Mouse (Mus musculus) heart, postnatal 0 days (tissue): ENCODE data around the gene Atxn2. TPM values are rescaled to one million over a fixed set of nuclear protein-coding genes. Genes with fewer than 3 reads are reported as not detected.

Source experiments
- ATAC-seq: fragments of 200-750 bp; cut with Nextera tagmentation; 2 replicates; pipeline ENCODE4 v1.8.0; 2017; ENCODE audit warnings: low read depth, moderate number of reproducible peaks, moderate library complexity; ENCODE audit not compliant: insufficient read depth
- DNase-seq: peaks from one replicate; pipeline ENCODE4 v3.0.0-alpha.2; 2016; ENCODE audit warnings: low spot score
- H3K27ac ChIP-seq: fragments of 300-500 bp; sonication (generic); 2 replicates; pipeline ENCODE4 v1.5.1; 2014; ENCODE audit warnings: low read depth, mild to moderate bottlenecking
- H3K27me3 ChIP-seq: fragments of 300-500 bp; sonication (generic); 2 replicates; pipeline ENCODE4 v1.6.1; 2014; ENCODE audit warnings: low read length, mixed read lengths; ENCODE audit not compliant: control insufficient read depth, insufficient read depth
- H3K36me3 ChIP-seq: fragments of 300-500 bp; sonication (generic); replicated peaks from 2 replicates; pipeline ENCODE4 v1.6.1; 2014; ENCODE audit warnings: low read length, mixed read lengths; ENCODE audit not compliant: control insufficient read depth, insufficient read depth
- H3K4me1 ChIP-seq: fragments of 300-500 bp; sonication (generic); 2 replicates; pipeline ENCODE4 v1.6.1; 2014; ENCODE audit warnings: antibody characterized with exemption; ENCODE audit not compliant: control insufficient read depth, insufficient read depth
- H3K4me2 ChIP-seq: fragments of 300-500 bp; sonication (generic); 2 replicates; pipeline ENCODE4 v1.6.1; 2014; ENCODE audit warnings: low read depth, mild to moderate bottlenecking, low read length, moderate library complexity
- H3K4me3 ChIP-seq: fragments of 300-500 bp; sonication (generic); 2 replicates; pipeline ENCODE4 v1.5.1; 2014; ENCODE audit warnings: low read depth, low read length
- H3K9ac ChIP-seq: fragments of 300-500 bp; sonication (generic); replicated peaks from 2 replicates; pipeline ENCODE4 v1.6.1; 2014; ENCODE audit warnings: low read depth, low read length, mixed read lengths
- H3K9me3 ChIP-seq: fragments of 300-500 bp; sonication (generic); replicated peaks from 2 replicates; pipeline ENCODE4 v1.6.1; 2016; ENCODE audit warnings: low read length; ENCODE audit not compliant: control insufficient read depth
- CTCF ChIP-seq: IDR thresholded peaks from 2 replicates; pipeline ENCODE4 v1.5.1; 2016; ENCODE audit warnings: antibody characterized with exemption, control low read depth, low read depth
- EP300 ChIP-seq: IDR thresholded peaks from 2 replicates; pipeline ENCODE4 v1.6.1; 2016; ENCODE audit warnings: antibody characterized with exemption, low read depth
- WGBS: fragments of 180-500 bp; shearing (Covaris S2); extraction: QIAGEN DNeasy Blood & Tissue Kit; methylation state at CpG from one replicate; pipeline ENCODE4 v1.1.7; 2014; 5-methylcytosine and 5-hydroxymethylcytosine counted together
- polyA plus RNA-seq: library from polyadenylated mRNA; unstranded; fragments of >200 nt; fragmentation: Nextera tagmentation; extraction: Ambion mirVana; gene quantifications from 2 replicates; pipeline ENCODE4 v1.2.1, GENCODE M21; 2015
- total RNA-seq: library from RNA; depleted of rRNA; stranded (reverse); fragments of >200 nt; gene quantifications from 2 replicates; pipeline ENCODE4 v1.2.3, GENCODE M21; 2014; ENCODE audit warnings: low replicate concordance

Gene Atxn2
- total and polyA plus RNA-seq, 2 experiments from 2014 or later = 41.2 to 41.7 TPM

DNA sequence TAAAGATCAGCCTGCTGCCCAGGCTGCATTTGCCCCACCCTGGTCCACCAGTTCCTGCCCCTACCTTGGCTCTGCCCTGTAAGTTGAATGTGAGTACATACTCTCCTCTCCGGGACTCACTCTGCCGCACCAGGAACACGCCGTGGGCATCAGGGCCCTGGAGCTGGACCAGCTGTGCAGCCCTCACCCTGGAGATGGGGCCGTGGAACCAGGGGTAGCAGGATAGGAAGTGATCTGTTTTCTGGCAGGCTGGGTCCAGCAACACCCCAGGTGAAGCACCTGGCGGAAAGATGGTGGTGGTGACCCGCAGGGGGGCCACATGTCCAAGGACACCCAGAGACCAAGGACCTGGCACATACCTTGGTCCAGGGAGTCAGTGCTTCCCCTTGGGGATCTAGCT, 107.3 kb downstream of the Atxn2 start:
- peaks cover 76% of the 10 kb centered on the region for H3K36me3 ChIP-seq
- ATAC-seq (no peak), DNase-seq (no peak)
- H3K9me3 ChIP-seq = no peaks in the 10 kb centered on the region
- H3K27ac ChIP-seq = no peak overlapping the region
- no peak overlapping the region for H3K4me2 ChIP-seq
- no peak overlapping the region for H3K9ac ChIP-seq
- no peaks in the 10 kb centered on the region for H3K27me3 ChIP-seq
- peaks cover 22% of the 10 kb centered on the region; the same call in 1 of the 2 replicates for H3K4me1 ChIP-seq
- H3K4me3 ChIP-seq = no peak overlapping the region
- no peak for TF ChIP-seq CTCF
- TF ChIP-seq EP300 = no peak
- WGBS = 94% methylated on average over 7 of the region's 7 CpGs

DNA sequence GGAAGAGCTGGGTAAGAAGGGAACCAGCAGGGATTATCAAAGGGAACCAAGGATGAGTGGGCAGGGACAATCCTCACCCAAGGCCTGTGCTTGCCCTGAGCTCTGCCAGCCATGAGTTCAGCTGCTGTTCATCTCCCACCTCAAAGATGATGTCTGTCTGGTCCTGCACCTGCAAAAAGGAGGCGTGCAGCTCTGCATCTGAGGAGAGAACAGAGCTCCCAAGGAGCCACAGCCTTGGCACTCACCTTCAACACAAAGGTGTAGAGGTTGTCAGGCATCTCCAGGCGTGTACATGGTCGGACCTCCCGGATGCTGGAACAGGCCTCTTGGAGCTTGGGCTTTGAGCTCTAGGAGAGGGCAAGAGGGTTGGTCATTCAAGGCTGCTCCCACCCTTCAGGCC, 107.7 kb downstream of the Atxn2 start:
- Histone ChIP-seq H3K36me3 (peaks cover 72% of the 10 kb centered on the region), H3K4me3 (no peak overlapping the region), H3K9ac (no peak overlapping the region), H3K27me3 (no peaks in the 10 kb centered on the region), H3K9me3 (no peaks in the 10 kb centered on the region), H3K4me1 (peaks cover 26% of the 10 kb centered on the region; the same call in 1 of the 2 replicates), H3K4me2 (no peak overlapping the region), H3K27ac (no peak overlapping the region)
- DNase-seq (no peak), ATAC-seq (no peak)
- WGBS = 94% methylated on average over 4 of the region's 4 CpGs
- TF ChIP-seq CTCF (no peak), EP300 (no peak)

DNA sequence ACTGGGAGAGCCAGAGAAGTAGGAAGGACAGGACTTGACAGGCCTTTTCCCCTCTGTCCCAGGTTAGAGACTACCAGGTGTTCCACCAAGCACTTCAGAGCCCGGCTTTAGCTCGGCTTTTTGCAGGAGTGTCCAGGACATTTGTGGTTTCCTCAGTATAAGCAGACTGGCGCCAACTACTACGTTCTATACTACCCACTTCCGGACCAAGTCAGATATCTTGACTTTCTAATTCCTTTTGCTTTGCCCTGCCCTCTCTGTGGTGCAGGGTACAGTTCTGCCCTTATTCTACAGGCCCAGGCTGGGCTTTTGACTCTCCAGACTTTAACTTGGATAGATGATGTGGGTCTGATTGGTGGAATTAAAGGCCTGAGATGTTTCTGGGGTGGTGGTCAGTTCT, 108.4 kb downstream of the Atxn2 start:
- no peak for TF ChIP-seq EP300
- TF ChIP-seq CTCF = no peak
- Histone ChIP-seq H3K4me1 (peaks cover 28% of the 10 kb centered on the region; the same call in 1 of the 2 replicates), H3K36me3 (peaks cover 68% of the 10 kb centered on the region), H3K4me2 (no peak overlapping the region), H3K27me3 (no peaks in the 10 kb centered on the region), H3K4me3 (no peak overlapping the region), H3K9me3 (no peaks in the 10 kb centered on the region), H3K9ac (no peak overlapping the region), H3K27ac (no peak overlapping the region)
- DNase-seq = no peak
- 77% methylated on average over 5 of the region's 5 CpGs for WGBS
- ATAC-seq = no peak

DNA sequence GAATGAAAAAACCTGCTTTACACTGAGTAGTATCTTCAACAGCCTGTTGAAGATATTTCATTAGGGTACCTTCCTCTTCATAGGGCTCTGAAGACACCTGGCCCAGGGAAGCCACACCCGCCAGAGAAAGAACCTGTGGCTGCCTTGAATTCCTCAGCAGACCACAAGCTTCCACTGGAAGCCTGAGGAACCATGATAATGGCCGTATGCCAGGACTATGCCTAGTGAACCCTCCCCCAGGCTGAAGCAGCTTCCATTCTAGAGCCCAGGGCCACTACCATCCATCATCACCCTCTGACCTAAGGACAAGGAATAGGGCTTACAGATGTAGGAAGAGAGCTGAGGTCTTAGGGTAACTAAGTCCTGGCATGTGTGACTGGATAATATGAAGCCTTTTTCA, 109.0 kb downstream of the Atxn2 start:
- Histone ChIP-seq H3K27me3 (no peaks in the 10 kb centered on the region), H3K9me3 (no peaks in the 10 kb centered on the region), H3K4me3 (no peak overlapping the region), H3K36me3 (peaks cover 69% of the 10 kb centered on the region), H3K9ac (no peak overlapping the region), H3K27ac (no peak overlapping the region), H3K4me2 (no peak overlapping the region), H3K4me1 (peaks cover 28% of the 10 kb centered on the region; the same call in 1 of the 2 replicates)
- TF ChIP-seq EP300 (no peak), CTCF (no peak)
- DNase-seq (no peak), ATAC-seq (no peak)
- 37% methylated on average over 2 of the region's 2 CpGs for WGBS

DNA sequence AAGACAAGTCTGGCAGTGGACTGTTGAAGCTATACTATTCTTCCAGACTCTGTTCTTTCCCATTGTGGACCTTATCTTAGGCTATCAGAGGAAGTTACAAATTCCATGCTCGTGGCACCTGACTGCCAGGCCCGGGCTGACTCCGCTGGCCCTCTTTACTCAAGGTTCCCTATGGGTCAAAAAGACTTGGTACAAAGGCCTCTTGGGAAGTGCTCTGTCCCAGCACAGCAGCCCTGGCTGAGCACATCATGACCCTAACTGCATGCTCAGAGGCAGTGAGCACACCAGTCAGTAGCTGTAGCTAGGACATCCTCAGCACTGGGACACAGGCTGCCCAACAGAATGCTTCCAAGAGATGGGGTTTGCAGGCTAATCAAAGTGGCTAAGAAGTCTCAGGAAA, 109.5 kb downstream of the Atxn2 start:
- Histone ChIP-seq H3K9me3 (no peaks in the 10 kb centered on the region), H3K36me3 (peaks cover 70% of the 10 kb centered on the region), H3K4me3 (no peak overlapping the region), H3K27me3 (no peaks in the 10 kb centered on the region), H3K9ac (no peak overlapping the region), H3K27ac (no peak overlapping the region; the same call in 1 of the 2 replicates), H3K4me2 (no peak overlapping the region), H3K4me1 (peaks cover 28% of the 10 kb centered on the region; the same call in 1 of the 2 replicates)
- TF ChIP-seq EP300 = no peak
- TF ChIP-seq CTCF = no peak
- 35% methylated on average over 3 of the region's 3 CpGs for WGBS
- no peak for DNase-seq
- no peak for ATAC-seq

DNA sequence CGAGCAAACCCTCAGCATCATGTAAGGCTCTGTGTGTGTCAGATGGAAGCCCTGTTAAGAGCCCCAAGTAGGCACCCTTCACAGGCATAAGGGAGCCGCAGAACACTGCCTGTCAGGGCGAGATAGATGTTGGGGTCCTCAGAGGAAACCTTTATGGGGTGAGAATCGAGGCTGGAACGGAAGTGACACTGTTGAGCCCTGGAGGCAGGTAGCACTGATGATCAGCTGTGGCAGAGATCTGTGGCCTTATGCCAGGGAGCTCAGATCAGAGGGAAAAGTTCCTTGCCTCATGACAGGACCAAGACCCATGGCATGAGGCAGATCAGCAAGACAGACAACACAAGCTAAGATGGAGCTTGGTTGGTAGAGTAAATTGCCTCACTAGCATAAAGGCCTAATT, 110.0 kb downstream of the Atxn2 start:
- no peaks in the 10 kb centered on the region for H3K9me3 ChIP-seq
- no peaks in the 10 kb centered on the region for H3K27me3 ChIP-seq
- ATAC-seq (no peak), DNase-seq (no peak)
- no peak overlapping the region; the same call in 1 of the 2 replicates for H3K27ac ChIP-seq
- peaks cover 28% of the 10 kb centered on the region; the same call in 1 of the 2 replicates for H3K4me1 ChIP-seq
- peaks cover 70% of the 10 kb centered on the region for H3K36me3 ChIP-seq
- TF ChIP-seq CTCF (no peak), EP300 (no peak)
- WGBS = 80% methylated on average over 5 of the region's 5 CpGs
- H3K4me3 ChIP-seq = no peak overlapping the region
- H3K9ac ChIP-seq = no peak overlapping the region
- H3K4me2 ChIP-seq = no peak overlapping the region
